Mouse (Mus musculus) neural tube, embryonic 14.5 days (tissue): Measurements from ENCODE around the gene Fam129a. TPM values are rescaled to one million over a fixed set of nuclear protein-coding genes. Genes with fewer than 3 reads are reported as not detected.
"Not testable (repeated sequence)": the region's sequence is repeated elsewhere in the genome, so short reads cannot be mapped to it uniquely, and the experiment has no call there.

Experiments used
- ATAC-seq: fragments of 200-750 bp; cut with Nextera tagmentation; 2 replicates; pipeline ENCODE4 v1.8.0; 2017; ENCODE audit warnings: low read depth, mild to moderate bottlenecking, moderate TSS enrichment, moderate library complexity
- H3K27ac ChIP-seq: fragments of 300-500 bp; sonication (generic); 2 replicates; pipeline ENCODE4 v1.5.1; 2014; ENCODE audit warnings: low read depth, mild to moderate bottlenecking, control low read depth, low read length, moderate library complexity, mixed read lengths
- H3K27me3 ChIP-seq: fragments of 300-500 bp; sonication (generic); 2 replicates; pipeline ENCODE4 v1.6.1; 2014; ENCODE audit warnings: low read length; ENCODE audit not compliant: control insufficient read depth, insufficient read depth
- H3K36me3 ChIP-seq: fragments of 300-500 bp; sonication (generic); 2 replicates; pipeline ENCODE4 v1.6.1; 2014; ENCODE audit warnings: low read length, mixed read lengths; ENCODE audit not compliant: control insufficient read depth, insufficient read depth
- H3K4me1 ChIP-seq: fragments of 300-500 bp; sonication (generic); 2 replicates; pipeline ENCODE4 v1.6.1; 2014; ENCODE audit warnings: low read length; ENCODE audit not compliant: control insufficient read depth, insufficient read depth
- H3K4me2 ChIP-seq: fragments of 300-500 bp; sonication (generic); 2 replicates; pipeline ENCODE4 v1.6.1; 2014; ENCODE audit warnings: mild to moderate bottlenecking, low read depth, low read length, control low read depth
- H3K4me3 ChIP-seq: fragments of 300-500 bp; sonication (generic); 2 replicates; pipeline ENCODE4 v1.5.1; 2014; ENCODE audit warnings: low read depth, low read length, control low read depth, mixed read lengths
- H3K9ac ChIP-seq: fragments of 300-500 bp; sonication (generic); replicated peaks from 2 replicates; pipeline ENCODE4 v1.6.1; 2014; ENCODE audit warnings: low read depth, mild to moderate bottlenecking, control low read depth, low read length, mixed read lengths
- H3K9me3 ChIP-seq: fragments of 300-500 bp; sonication (generic); 2 replicates; pipeline ENCODE4 v1.6.1; 2016; ENCODE audit warnings: low read length; ENCODE audit not compliant: control insufficient read depth
- WGBS: fragments of 180-500 bp; shearing (Covaris S2); extraction: QIAGEN DNeasy Blood & Tissue Kit; methylation state at CpG from one replicate; pipeline ENCODE4 v1.1.7; 2014; 5-methylcytosine and 5-hydroxymethylcytosine counted together
- polyA plus RNA-seq: library from polyadenylated mRNA; unstranded; fragments of >200 nt; fragmentation: Nextera tagmentation; extraction: Ambion mirVana; gene quantifications from 2 replicates; pipeline ENCODE4 v1.2.1, GENCODE M21; 2014

Gene Fam129a
- polyA plus RNA-seq, 1 experiment from 2014 or later, result 2.4 TPM

DNA sequence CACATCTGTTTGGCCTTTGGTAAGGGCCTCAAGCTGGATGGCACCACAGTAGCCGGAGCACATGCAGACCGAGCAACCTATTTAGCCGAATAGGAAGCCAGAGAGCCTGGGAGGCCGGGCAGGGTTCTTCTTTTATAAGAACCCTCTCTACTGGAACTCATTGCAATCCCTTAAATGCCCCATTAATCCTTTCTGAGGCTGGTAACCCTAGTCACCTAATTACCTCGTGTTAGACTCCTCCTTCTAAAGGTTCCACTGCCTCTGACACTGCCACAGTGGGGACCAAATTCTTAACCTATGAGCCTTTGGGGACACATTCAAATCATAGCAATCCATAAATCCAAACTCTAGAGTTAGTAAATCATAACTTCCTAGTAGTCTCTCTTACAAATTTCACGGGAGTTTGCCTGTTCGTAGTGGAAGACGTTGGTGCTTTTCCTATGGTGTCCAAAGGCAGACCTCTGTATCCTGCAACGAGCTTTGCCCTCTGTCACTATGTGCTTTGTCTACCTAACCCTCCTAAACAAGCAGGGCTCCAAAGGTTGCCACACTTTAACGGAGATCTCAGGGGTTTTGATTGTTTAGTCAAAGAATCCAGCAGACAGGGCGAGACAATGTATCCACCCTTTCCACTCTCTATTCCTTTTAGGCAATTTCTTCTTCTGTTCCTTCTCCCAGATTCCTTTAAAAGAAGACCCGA lies 24.8 kb downstream of the Fam129a start:
- Histone ChIP-seq H3K4me1 (peaks cover 6% of the 10 kb centered on the region; the same call in 1 of the 2 replicates), H3K27me3 (no peaks in the 10 kb centered on the region), H3K9ac (no peak overlapping the region), H3K36me3 (no peaks in the 10 kb centered on the region), H3K4me2 (no peak overlapping the region), H3K4me3 (no peak overlapping the region), H3K27ac (no peak overlapping the region), H3K9me3 (no peaks in the 10 kb centered on the region)
- no peak for ATAC-seq
- 52% methylated on average over 12 of the region's 12 CpGs for WGBS

DNA sequence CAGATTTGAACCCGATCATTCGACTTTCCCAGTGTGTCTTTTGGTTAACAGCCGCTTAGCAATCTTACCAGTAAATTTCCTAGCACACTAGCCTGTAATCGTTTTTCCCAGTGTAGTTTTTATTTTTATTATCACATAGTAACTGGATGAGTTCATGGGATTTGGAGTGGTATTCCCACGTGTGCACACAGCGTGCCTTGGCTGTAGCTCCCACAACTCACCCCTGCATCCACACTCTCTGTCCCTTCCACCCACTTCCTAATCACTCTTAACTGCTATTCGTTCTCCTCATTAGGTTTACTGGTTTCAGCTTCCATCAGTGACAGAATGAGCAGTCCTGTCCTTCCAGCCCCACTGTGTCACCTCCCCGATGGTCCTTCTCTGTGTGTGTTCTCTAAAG lies 25.6 kb downstream of the Fam129a start:
- Histone ChIP-seq H3K9ac (no peak overlapping the region), H3K4me1 (peaks cover 5% of the 10 kb centered on the region; the same call in 1 of the 2 replicates), H3K27me3 (no peaks in the 10 kb centered on the region), H3K4me2 (no peak overlapping the region), H3K9me3 (no peaks in the 10 kb centered on the region), H3K4me3 (no peak overlapping the region), H3K36me3 (no peaks in the 10 kb centered on the region), H3K27ac (no peak overlapping the region)
- no peak for ATAC-seq
- WGBS, result 52% methylated on average over 8 of the region's 8 CpGs

DNA sequence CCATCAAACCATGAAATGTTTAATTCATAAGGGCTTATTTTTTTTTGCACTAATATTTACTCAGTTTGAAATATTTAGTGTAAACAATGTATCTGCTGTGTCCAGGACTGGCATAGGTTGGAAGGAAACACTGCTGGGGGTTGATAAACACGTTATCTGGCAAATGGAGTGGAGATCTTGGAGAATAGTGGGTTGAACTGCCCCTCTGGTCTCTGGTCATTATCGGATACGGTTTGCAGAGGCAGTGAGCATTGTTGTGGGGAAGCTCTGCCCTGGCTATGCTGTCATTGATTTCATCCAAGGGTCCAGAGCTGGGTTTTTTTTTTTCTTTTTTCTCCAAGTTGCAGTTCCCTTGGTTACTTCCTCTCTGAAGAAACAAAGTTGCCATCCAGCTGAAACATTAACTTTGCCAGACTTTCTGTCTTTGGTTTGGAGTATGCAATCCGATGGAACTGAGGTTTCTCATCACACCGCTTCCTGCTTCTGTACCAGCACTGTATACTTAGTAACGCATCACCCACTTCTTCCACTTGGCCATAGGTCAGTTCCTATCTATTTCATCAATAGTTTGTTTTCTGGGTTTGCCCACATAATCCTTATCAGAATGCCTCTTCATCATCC lies 26.8 kb downstream of the Fam129a start:
- H3K4me1 ChIP-seq, result no peaks in the 10 kb centered on the region
- 91% methylated on average over 6 of the region's 6 CpGs for WGBS

DNA sequence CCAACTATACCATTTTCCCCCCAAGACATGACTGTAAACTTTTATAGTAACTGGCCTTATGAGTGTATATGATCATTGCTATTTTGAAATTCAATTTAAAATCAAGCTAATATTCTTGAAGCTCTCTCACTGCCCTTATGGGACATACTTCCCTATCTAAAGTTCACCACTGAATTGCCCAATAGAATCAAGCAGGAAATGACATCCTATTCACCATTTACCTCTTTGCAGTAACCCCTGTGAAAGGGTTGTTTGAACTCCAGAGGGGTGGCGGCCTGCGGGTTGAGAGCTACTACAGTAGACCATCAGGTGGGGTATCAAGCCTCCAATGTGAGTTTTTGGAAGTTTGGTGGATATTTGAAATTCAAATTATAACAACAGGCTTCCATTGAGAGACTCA lies 27.9 kb downstream of the Fam129a start:
- Histone ChIP-seq H3K4me3 (no peak overlapping the region), H3K9ac (no peak overlapping the region), H3K4me2 (no peak overlapping the region), H3K36me3 (no peaks in the 10 kb centered on the region), H3K4me1 (no peaks in the 10 kb centered on the region), H3K27ac (no peak overlapping the region), H3K9me3 (no peaks in the 10 kb centered on the region), H3K27me3 (no peaks in the 10 kb centered on the region)
- ATAC-seq, result no peak
- WGBS, result 89% methylated on average over 2 of the region's 2 CpGs

More for the DNA sequence above, 26.8 kb downstream of the Fam129a start:
- H3K4me2 ChIP-seq, result no peak overlapping the region
- no peaks in the 10 kb centered on the region for H3K27me3 ChIP-seq
- no peak for ATAC-seq
- no peak overlapping the region for H3K9ac ChIP-seq
- H3K27ac ChIP-seq, result no peak overlapping the region
- H3K4me3 ChIP-seq, result no peak overlapping the region
- no peaks in the 10 kb centered on the region for H3K36me3 ChIP-seq
- no peaks in the 10 kb centered on the region for H3K9me3 ChIP-seq

DNA sequence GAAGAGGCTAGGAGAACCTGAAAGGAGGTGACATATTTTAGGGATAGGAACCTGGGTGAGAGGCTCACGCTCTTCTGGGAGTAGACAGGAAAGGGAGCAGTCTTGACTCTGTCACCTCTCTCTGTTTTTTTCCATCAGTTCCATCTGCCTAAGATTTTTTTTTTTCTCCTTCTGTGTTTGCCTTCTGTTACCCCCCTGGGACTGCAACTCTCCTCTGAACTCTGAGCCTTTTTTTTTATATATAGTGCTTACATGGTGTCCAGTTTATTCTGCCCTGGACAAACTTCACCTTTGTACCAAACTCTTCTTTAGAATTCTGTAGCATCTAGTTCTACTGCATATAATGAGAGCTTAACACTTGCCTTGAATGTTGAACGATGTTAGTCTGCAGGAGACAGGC lies 33.3 kb downstream of the Fam129a start:
- Histone ChIP-seq H3K27ac (no peak overlapping the region), H3K4me3 (no peak overlapping the region), H3K36me3 (no peaks in the 10 kb centered on the region), H3K27me3 (no peaks in the 10 kb centered on the region), H3K9me3 (no peaks in the 10 kb centered on the region), H3K4me2 (no peak overlapping the region), H3K9ac (no peak overlapping the region), H3K4me1 (no peaks in the 10 kb centered on the region)
- no peak for ATAC-seq
- 94% methylated on average over 2 of the region's 2 CpGs for WGBS

DNA sequence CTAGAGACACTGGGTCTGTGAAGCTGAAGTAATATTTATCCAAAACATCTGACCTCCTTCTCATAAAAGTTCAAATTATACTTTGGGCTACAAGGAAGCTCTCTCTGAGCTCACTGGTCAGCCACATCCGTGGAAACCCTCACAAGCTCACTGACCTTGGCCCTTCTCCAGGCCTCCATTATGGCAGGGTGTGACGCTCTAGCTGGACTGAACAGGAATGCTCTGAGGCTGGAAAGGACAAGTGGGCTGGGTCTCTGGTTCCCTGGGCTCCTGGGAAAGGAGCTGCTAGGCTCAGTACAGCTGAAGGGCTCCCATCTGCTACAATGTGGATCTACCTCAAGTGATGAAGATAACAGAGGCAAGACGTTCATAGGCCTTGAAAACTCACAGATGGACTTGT lies 37.0 kb downstream of the Fam129a start:
- 79% methylated on average over 3 of the region's 3 CpGs for WGBS

DNA sequence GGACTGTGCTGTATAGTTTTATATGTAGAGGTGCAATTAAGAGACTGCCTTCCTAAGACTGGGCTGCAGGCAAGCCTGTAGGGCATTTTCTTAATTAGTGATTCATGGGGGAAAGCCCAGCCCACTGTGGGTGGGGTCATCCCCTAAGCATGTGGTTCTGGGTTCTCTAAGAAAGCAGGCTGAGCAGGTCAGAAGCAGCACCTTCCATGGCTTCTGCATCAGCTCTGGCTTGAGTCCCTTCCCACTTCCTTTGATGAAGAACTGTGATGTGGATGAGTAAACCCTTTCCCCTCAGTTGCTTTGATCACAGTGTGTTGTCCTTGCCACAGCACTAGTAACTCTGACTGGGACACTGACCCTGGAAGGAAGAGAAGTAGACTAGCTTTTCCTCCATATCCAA lies 39.6 kb downstream of the Fam129a start:
- Histone ChIP-seq H3K4me3 (no peak overlapping the region), H3K36me3 (no peaks in the 10 kb centered on the region), H3K9ac (no peak overlapping the region), H3K9me3 (no peaks in the 10 kb centered on the region), H3K4me2 (no peak overlapping the region), H3K27ac (no peak overlapping the region), H3K27me3 (no peaks in the 10 kb centered on the region), H3K4me1 (no peaks in the 10 kb centered on the region)
- no peak for ATAC-seq

More for the DNA sequence above, 37.0 kb downstream of the Fam129a start:
- not testable (repeated sequence) for ATAC-seq, H3K4me3 ChIP-seq, H3K27me3 ChIP-seq, H3K4me2 ChIP-seq, H3K36me3 ChIP-seq, H3K4me1 ChIP-seq, H3K9me3 ChIP-seq, H3K9ac ChIP-seq, H3K27ac ChIP-seq

DNA sequence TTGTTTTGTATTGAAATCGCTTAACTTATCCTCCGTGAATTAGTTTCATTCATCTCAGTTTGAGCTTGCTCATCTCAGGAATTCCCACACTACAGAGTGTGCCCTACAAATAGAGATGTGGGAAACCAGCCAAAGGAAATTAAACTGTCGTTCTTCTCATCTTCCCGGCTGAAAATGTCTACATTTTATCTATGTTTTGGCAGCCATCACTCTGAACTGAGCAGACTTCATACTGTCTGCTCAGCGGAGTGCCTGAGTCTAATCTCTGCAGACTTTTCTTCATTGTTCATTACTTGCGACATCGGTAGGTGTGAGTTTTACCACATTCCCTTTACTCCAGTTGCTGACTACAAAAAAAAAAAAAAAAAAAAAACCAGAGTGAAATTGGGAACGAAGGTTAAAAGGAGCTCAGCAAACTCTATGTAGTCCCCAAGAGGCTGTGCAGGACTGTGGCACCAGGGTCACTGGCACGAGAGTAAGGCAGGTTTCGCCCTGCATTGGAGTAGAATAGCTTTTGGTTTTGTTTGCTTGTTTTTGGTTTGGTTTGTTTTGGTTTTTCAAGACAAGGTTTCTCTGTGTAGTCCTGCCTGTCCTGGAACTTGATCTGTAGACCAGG lies 43.4 kb downstream of the Fam129a start:
- no peaks in the 10 kb centered on the region for H3K36me3 ChIP-seq
- H3K4me3 ChIP-seq, result no peak overlapping the region
- no peak for ATAC-seq
- no peaks in the 10 kb centered on the region for H3K27me3 ChIP-seq
- H3K4me1 ChIP-seq, result no peaks in the 10 kb centered on the region
- H3K9me3 ChIP-seq, result no peaks in the 10 kb centered on the region
- H3K9ac ChIP-seq, result no peak overlapping the region
- H3K4me2 ChIP-seq, result no peak overlapping the region
- WGBS, result 75% methylated on average over 10 of the region's 10 CpGs
- no peak overlapping the region for H3K27ac ChIP-seq

DNA sequence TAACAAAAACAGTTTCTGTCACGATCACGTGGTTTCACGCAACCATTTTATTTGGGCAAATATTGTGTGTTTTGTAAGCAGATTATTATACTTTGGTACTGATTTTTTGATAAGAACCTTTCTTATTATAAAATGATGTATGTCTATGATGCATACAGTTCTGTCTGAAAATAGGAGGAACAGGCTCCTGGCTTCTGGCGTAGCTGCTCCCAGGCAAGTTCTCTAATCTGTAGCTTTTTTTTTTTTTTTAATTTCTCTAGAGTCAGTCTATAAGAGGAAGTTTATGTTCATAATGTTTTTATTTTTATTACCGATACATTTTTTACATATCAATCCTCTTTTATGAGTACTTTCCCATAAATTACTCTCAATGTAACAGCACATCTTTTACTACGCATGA lies 44.6 kb downstream of the Fam129a start:
- ATAC-seq, result no peak
- WGBS, result 93% methylated on average over 6 of the region's 6 CpGs
- H3K27ac ChIP-seq, result no peak overlapping the region
- H3K4me2 ChIP-seq, result no peak overlapping the region
- no peak overlapping the region for H3K4me3 ChIP-seq
- H3K4me1 ChIP-seq, result no peaks in the 10 kb centered on the region
- no peaks in the 10 kb centered on the region for H3K36me3 ChIP-seq
- H3K9me3 ChIP-seq, result no peaks in the 10 kb centered on the region
- no peak overlapping the region for H3K9ac ChIP-seq
- H3K27me3 ChIP-seq, result no peaks in the 10 kb centered on the region
